Mouse (Mus musculus): ENCODE results near the gene Abhd14b.

DNA sequence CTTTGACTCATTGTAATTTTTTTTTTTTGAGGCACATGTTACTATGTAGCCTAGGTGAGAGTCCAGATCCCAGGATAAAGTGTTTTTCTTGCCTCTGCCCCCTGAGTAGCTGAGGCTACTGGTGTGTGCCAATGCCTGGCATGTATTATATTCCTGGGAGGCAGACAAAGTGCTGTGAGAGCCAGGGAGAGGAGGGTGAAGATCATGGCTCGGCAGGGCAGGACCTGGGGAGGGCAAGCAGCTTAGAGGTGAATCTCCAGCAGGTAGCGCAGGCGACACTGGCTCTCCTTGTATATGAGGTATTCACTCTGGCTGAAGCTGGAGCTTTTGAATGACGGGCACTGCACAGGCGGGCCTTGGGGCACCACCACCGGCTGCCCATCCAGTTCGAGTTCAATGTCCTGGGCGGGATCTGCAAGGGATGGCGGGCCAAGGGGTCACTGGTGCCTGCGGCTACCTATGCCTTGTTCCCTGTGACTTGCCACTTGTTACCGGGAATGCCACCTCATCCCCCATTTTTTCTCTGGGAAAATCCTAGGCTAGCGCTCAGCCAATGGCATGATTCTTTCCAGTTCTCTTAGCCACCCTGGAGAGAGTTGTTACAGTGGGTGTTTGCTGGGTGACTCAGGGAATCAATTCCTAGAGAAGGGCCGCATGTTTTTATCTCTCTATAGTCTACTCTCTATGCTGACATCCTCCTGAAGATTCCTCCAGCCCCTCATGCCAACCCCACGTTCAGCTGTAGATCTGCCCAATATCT, 23.9 kb downstream of the Abhd14b start:
- TF ChIP-seq HCFC1 (IDR thresholded peaks at IDR 0.05; ENCODE audit: borderline replicate concordance, insufficient read depth, low read length) (no peak), ZC3H11A (IDR thresholded peaks at IDR 0.05; ENCODE audit: borderline replicate concordance, low read depth, low read length) (no peak), MAFK (IDR thresholded peaks at IDR 0.05; ENCODE audit: insufficient read depth, low read depth, low read length) (no peak), ZNF384 (IDR thresholded peaks at IDR 0.05; ENCODE audit: low read depth, low read length) (no peak), CHD2 (IDR thresholded peaks at IDR 0.05; ENCODE audit: low read depth, low read length) (no peak)
